Mouse (Mus musculus): ENCODE data around the gene Ankrd12. TPM values are rescaled to one million over a fixed set of nuclear protein-coding genes. Genes with fewer than 3 reads are reported as not detected.
A peak's percentile ranks its signal among the peaks of the same experiment; 100 is the strongest.

Ankrd12 gene
- polyA plus RNA-seq, 1 experiment from 2014 or later: 21.5 TPM

GRCm38 (mm10) chr17:65967751-65968150, 109.1 kb downstream of the Ankrd12 start:
- Histone ChIP-seq H3K27me3 (ENCODE audit: control insufficient read depth, insufficient read depth, low read length) (no peaks in the 10 kb centered on the region), H3K4me1 (ENCODE audit: control insufficient read depth, insufficient read depth, low read length) (no peaks in the 10 kb centered on the region), H3K27ac (ENCODE audit: low read length) (no peak overlapping the region), H3K4me2 (ENCODE audit: low read depth, low read length) (no peak overlapping the region), H3K4me3 (ENCODE audit: low read length) (no peak overlapping the region), H3K9me3 (replicated peaks; ENCODE audit: control insufficient read depth, low read length) (no peaks in the 10 kb centered on the region), H3K36me3 (ENCODE audit: control insufficient read depth, insufficient read depth) (no peaks in the 10 kb centered on the region), H3K9ac (ENCODE audit: low read length) (no peak overlapping the region)
- WGBS: 66% methylated on average over 11 of the region's 11 CpGs
- ATAC-seq (replicated peaks; ENCODE audit: extremely low read depth, insufficient read depth, low FRiP score): no peak

- no peak overlapping the region for H3K4me2 ChIP-seq (ENCODE audit: low read depth, low read length)
- peaks cover 3% of the 10 kb centered on the region; the same call in 1 of the 2 replicates for H3K4me1 ChIP-seq (ENCODE audit: control insufficient read depth, insufficient read depth, low read length)
- H3K4me3 ChIP-seq (ENCODE audit: low read length): no peak overlapping the region
- H3K27me3 ChIP-seq (ENCODE audit: control insufficient read depth, insufficient read depth, low read length): no peaks in the 10 kb centered on the region
- WGBS: 97% methylated on average over 2 of the region's 2 CpGs
- no peaks in the 10 kb centered on the region for H3K36me3 ChIP-seq (ENCODE audit: control insufficient read depth, insufficient read depth)
- no peaks in the 10 kb centered on the region for H3K9me3 ChIP-seq (replicated peaks; ENCODE audit: control insufficient read depth, low read length)
- ATAC-seq (replicated peaks; ENCODE audit: extremely low read depth, insufficient read depth, low FRiP score): no peak
- H3K27ac ChIP-seq (ENCODE audit: low read length): no peak overlapping the region
- no peak overlapping the region for H3K9ac ChIP-seq (ENCODE audit: low read length)
These were observed 114.6 kb downstream of the Ankrd12 start for GRCm38 (mm10) chr17:65962263-65962662.

GRCm38 (mm10) chr17:65961606-65962136, 115.2 kb downstream of the Ankrd12 start:
- Histone ChIP-seq H3K27me3 (ENCODE audit: control insufficient read depth, insufficient read depth, low read length) (no peaks in the 10 kb centered on the region), H3K9me3 (replicated peaks; ENCODE audit: control insufficient read depth, low read length) (no peaks in the 10 kb centered on the region), H3K9ac (ENCODE audit: low read length) (no peak overlapping the region), H3K27ac (ENCODE audit: low read length) (no peak overlapping the region), H3K4me1 (ENCODE audit: control insufficient read depth, insufficient read depth, low read length) (peaks cover 4% of the 10 kb centered on the region; the same call in 1 of the 2 replicates), H3K4me2 (ENCODE audit: low read depth, low read length) (no peak overlapping the region), H3K4me3 (ENCODE audit: low read length) (no peak overlapping the region), H3K36me3 (ENCODE audit: control insufficient read depth, insufficient read depth) (no peaks in the 10 kb centered on the region)
- WGBS: 87% methylated on average over 2 of the region's 2 CpGs
- ATAC-seq (replicated peaks; ENCODE audit: extremely low read depth, insufficient read depth, low FRiP score): no peak

DNA sequence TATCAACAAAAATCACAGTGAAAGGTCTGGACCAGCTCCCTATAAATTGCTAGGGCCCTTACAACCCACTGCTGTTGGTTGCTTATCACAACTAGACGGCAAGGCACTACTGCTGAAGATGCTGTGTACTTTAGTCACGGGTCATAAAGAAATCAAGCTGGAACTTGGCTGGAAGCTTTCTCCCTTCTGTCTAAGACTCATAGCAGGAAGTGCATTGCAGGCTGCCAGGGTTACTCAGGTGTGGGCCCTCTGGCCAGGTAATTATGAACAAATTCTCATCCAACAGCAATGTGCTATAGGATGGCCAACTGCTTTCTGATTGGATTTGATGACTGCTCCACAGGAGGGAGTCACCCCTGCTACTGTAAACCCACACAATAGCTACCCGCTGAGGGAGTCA, 117.9 kb downstream of the Ankrd12 start:
- 60% methylated on average over 3 of the region's 3 CpGs for whole genome bisulfite sequencing
- no peaks in the 10 kb centered on the region for H3K36me3 ChIP-seq (ENCODE audit: control insufficient read depth, insufficient read depth)
- H3K27me3 ChIP-seq (ENCODE audit: control insufficient read depth, insufficient read depth, low read length): no peaks in the 10 kb centered on the region
- no peak overlapping the region for H3K27ac ChIP-seq (ENCODE audit: low read length)
- peaks cover 4% of the 10 kb centered on the region; the same call in 1 of the 2 replicates for H3K4me1 ChIP-seq (ENCODE audit: control insufficient read depth, insufficient read depth, low read length)
- no peak overlapping the region for H3K4me3 ChIP-seq (ENCODE audit: low read length)
- no peaks in the 10 kb centered on the region for H3K9me3 ChIP-seq (replicated peaks; ENCODE audit: control insufficient read depth, low read length)
- no peak for ATAC-seq (replicated peaks; ENCODE audit: extremely low read depth, insufficient read depth, low FRiP score)
- no peak overlapping the region for H3K4me2 ChIP-seq (ENCODE audit: low read depth, low read length)
- no peak overlapping the region for H3K9ac ChIP-seq (ENCODE audit: low read length)

GRCm38 (mm10) chr17:65958366-65958765, 118.5 kb downstream of the Ankrd12 start:
- 55% methylated on average over 1 of the region's 1 CpGs for WGBS
- H3K27ac ChIP-seq (ENCODE audit: low read length): no peak overlapping the region
- peaks cover 4% of the 10 kb centered on the region; the same call in 1 of the 2 replicates for H3K4me1 ChIP-seq (ENCODE audit: control insufficient read depth, insufficient read depth, low read length)
- no peak overlapping the region for H3K4me2 ChIP-seq (ENCODE audit: low read depth, low read length)
- no peak overlapping the region for H3K4me3 ChIP-seq (ENCODE audit: low read length)
- no peak overlapping the region for H3K9ac ChIP-seq (ENCODE audit: low read length)
- H3K9me3 ChIP-seq (replicated peaks; ENCODE audit: control insufficient read depth, low read length): no peaks in the 10 kb centered on the region
- no peak for ATAC-seq (replicated peaks; ENCODE audit: extremely low read depth, insufficient read depth, low FRiP score)
- H3K27me3 ChIP-seq (ENCODE audit: control insufficient read depth, insufficient read depth, low read length): no peaks in the 10 kb centered on the region
- no peaks in the 10 kb centered on the region for H3K36me3 ChIP-seq (ENCODE audit: control insufficient read depth, insufficient read depth)

GRCm38 (mm10) chr17:65957782-65958325, 119.0 kb downstream of the Ankrd12 start:
- H3K9me3 ChIP-seq (replicated peaks; ENCODE audit: control insufficient read depth, low read length): no peaks in the 10 kb centered on the region
- H3K4me2 ChIP-seq (ENCODE audit: low read depth, low read length): no peak overlapping the region
- peak overlapping the region; percentile 34; the same call in 1 of the 2 replicates for H3K27ac ChIP-seq (ENCODE audit: low read length)
- no peak overlapping the region for H3K9ac ChIP-seq (ENCODE audit: low read length)
- H3K36me3 ChIP-seq (ENCODE audit: control insufficient read depth, insufficient read depth): no peaks in the 10 kb centered on the region
- H3K27me3 ChIP-seq (ENCODE audit: control insufficient read depth, insufficient read depth, low read length): no peaks in the 10 kb centered on the region
- H3K4me3 ChIP-seq (ENCODE audit: low read length): no peak overlapping the region
- WGBS: 82% methylated on average over 8 of the region's 8 CpGs
- ATAC-seq (replicated peaks; ENCODE audit: extremely low read depth, insufficient read depth, low FRiP score): no peak; the same call in 1 of the 2 replicates
- peaks cover 4% of the 10 kb centered on the region; the same call in 1 of the 2 replicates for H3K4me1 ChIP-seq (ENCODE audit: control insufficient read depth, insufficient read depth, low read length)

GRCm38 (mm10) chr17:65956993-65957781, 119.7 kb downstream of the Ankrd12 start:
- no peaks in the 10 kb centered on the region for H3K9me3 ChIP-seq (replicated peaks; ENCODE audit: control insufficient read depth, low read length)
- 49% methylated on average over 14 of the region's 14 CpGs for WGBS
- ATAC-seq (replicated peaks; ENCODE audit: extremely low read depth, insufficient read depth, low FRiP score): peak; percentile 57
- no peak overlapping the region for H3K4me3 ChIP-seq (ENCODE audit: low read length)
- H3K4me2 ChIP-seq (ENCODE audit: low read depth, low read length): peak overlapping the region; percentile 5; the same call in 1 of the 2 replicates
- H3K27ac ChIP-seq (ENCODE audit: low read length): peak overlapping the region; percentile 61
- no peaks in the 10 kb centered on the region for H3K36me3 ChIP-seq (ENCODE audit: control insufficient read depth, insufficient read depth)
- no peak overlapping the region for H3K9ac ChIP-seq (ENCODE audit: low read length)
- peaks cover 4% of the 10 kb centered on the region; the same call in 1 of the 2 replicates for H3K4me1 ChIP-seq (ENCODE audit: control insufficient read depth, insufficient read depth, low read length)
- no peaks in the 10 kb centered on the region for H3K27me3 ChIP-seq (ENCODE audit: control insufficient read depth, insufficient read depth, low read length)

GRCm38 (mm10) chr17:65956140-65956539, 120.7 kb downstream of the Ankrd12 start:
- Histone ChIP-seq H3K9ac (ENCODE audit: low read length) (no peak overlapping the region), H3K9me3 (replicated peaks; ENCODE audit: control insufficient read depth, low read length) (no peaks in the 10 kb centered on the region), H3K4me1 (ENCODE audit: control insufficient read depth, insufficient read depth, low read length) (peaks cover 4% of the 10 kb centered on the region; the same call in 1 of the 2 replicates), H3K36me3 (ENCODE audit: control insufficient read depth, insufficient read depth) (no peaks in the 10 kb centered on the region), H3K4me2 (ENCODE audit: low read depth, low read length) (no peak overlapping the region), H3K27ac (ENCODE audit: low read length) (no peak overlapping the region), H3K27me3 (ENCODE audit: control insufficient read depth, insufficient read depth, low read length) (no peaks in the 10 kb centered on the region), H3K4me3 (ENCODE audit: low read length) (no peak overlapping the region)
- 92% methylated on average over 3 of the region's 3 CpGs for WGBS
- ATAC-seq (replicated peaks; ENCODE audit: extremely low read depth, insufficient read depth, low FRiP score): no peak

- ATAC-seq (replicated peaks; ENCODE audit: extremely low read depth, insufficient read depth, low FRiP score): no peak
- H3K4me2 ChIP-seq (ENCODE audit: low read depth, low read length): no peak overlapping the region
- peaks cover 8% of the 10 kb centered on the region; the same call in 1 of the 2 replicates for H3K4me1 ChIP-seq (ENCODE audit: control insufficient read depth, insufficient read depth, low read length)
- H3K4me3 ChIP-seq (ENCODE audit: low read length): no peak overlapping the region
- H3K36me3 ChIP-seq (ENCODE audit: control insufficient read depth, insufficient read depth): no peaks in the 10 kb centered on the region
- WGBS: 49% methylated on average over 4 of the region's 4 CpGs
- no peak overlapping the region for H3K27ac ChIP-seq (ENCODE audit: low read length)
- H3K9me3 ChIP-seq (replicated peaks; ENCODE audit: control insufficient read depth, low read length): no peaks in the 10 kb centered on the region
- no peaks in the 10 kb centered on the region for H3K27me3 ChIP-seq (ENCODE audit: control insufficient read depth, insufficient read depth, low read length)
- no peak overlapping the region for H3K9ac ChIP-seq (ENCODE audit: low read length)
These were observed 122.9 kb downstream of the Ankrd12 start for GRCm38 (mm10) chr17:65953959-65954358.

Data from heart, embryonic 16.5 days (tissue).